Mouse (Mus musculus) kidney, adult 2 months (tissue): ENCODE data around the gene Rbm44.

ENCODE experiments used
- CTCF ChIP-seq: fragments of 200-500 bp; conservative IDR thresholded peaks from 2 replicates; pipeline ENCODE4 v1.5.1; 2011; ENCODE audit warnings: low read depth, mild to moderate bottlenecking, control low read depth, low read length, moderate library complexity, mixed read lengths; ENCODE audit not compliant: insufficient read depth, insufficient read length
- POLR2A ChIP-seq: fragments of 200-500 bp; IDR thresholded peaks from one replicate; pipeline ENCODE4 v1.6.1; 2011; ENCODE audit warnings: low read depth, low read length, control low read depth

DNA sequence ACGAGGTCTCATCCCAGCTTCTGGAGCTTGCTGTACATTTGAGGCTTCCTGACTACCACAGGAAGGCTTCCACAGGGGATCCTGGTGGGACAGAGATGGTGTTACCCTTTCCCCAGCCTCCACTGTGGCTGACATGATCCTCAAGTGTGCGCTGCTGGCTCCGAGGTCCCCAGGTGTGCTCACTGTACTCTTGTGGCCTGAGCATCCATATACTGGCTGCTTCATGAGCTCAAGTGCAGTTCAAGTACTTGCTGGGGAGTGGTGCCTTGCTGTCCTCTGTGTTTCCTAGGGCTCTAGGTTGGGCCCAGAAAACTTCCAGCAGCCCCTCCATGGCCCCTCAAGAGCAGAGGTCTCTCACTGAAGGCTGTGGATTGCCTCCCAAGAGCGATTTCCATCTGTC lies 48.8 kb downstream of the Rbm44 start:
- TF ChIP-seq CTCF (no peak), POLR2A (no peak)
